Comparison of ENCODE assay signal across 10 mouse cellular contexts in genomic region chr12:16808045-16808444, GRCm38 (mm10). TPM values are rescaled to one million over a fixed set of nuclear protein-coding genes. Genes with fewer than 3 reads are reported as not detected.
DNase-seq lines count a peak whose midpoint lies in the region; ATAC-seq and TF ChIP-seq lines count a peak whose summit lies in the region.
"Had no signal": no experiment of that assay in that cellular context is flagged by ENCODE, and none has a peak within 500 bp of the region (broad histone marks: within the 10 kb centered on the region; RNA-seq: fewer than 3 reads in every experiment).

No protein-coding gene starts in this region.

- no peak overlapping the region for H3K4me3 ChIP-seq in forebrain, postnatal 0 days (ENCODE audit: low read depth, low read length)
- H3K4me3 ChIP-seq in forebrain, embryonic 15.5 days: no peak overlapping the region
- H3K4me3 ChIP-seq in midbrain, embryonic 14.5 days (replicated peaks; ENCODE audit: low read depth, low read length): no peak overlapping the region
- no peak overlapping the region for H3K4me3 ChIP-seq in midbrain, embryonic 15.5 days
- H3K4me3 ChIP-seq: heart, embryonic 13.5 days; neural tube, embryonic 12.5 days had no signal

- no peaks in the 10 kb centered on the region for H3K9me3 ChIP-seq in forebrain, postnatal 0 days (ENCODE audit: low read length)
- no peaks in the 10 kb centered on the region for H3K9me3 ChIP-seq in forebrain, embryonic 15.5 days
- H3K9me3 ChIP-seq in midbrain, embryonic 14.5 days (ENCODE audit: control insufficient read depth, low read length): no peaks in the 10 kb centered on the region
- H3K9me3 ChIP-seq in midbrain, embryonic 15.5 days: no peaks in the 10 kb centered on the region
- H3K9me3 ChIP-seq: heart, embryonic 13.5 days; neural tube, embryonic 12.5 days had no signal

- no peak overlapping the region for H3K4me2 ChIP-seq in forebrain, postnatal 0 days (ENCODE audit: low read depth)
- no peak overlapping the region for H3K4me2 ChIP-seq in forebrain, embryonic 15.5 days (replicated peaks)
- no peak overlapping the region for H3K4me2 ChIP-seq in midbrain, embryonic 14.5 days (ENCODE audit: low read length)
- no peak overlapping the region for H3K4me2 ChIP-seq in midbrain, embryonic 15.5 days
- H3K4me2 ChIP-seq: heart, embryonic 13.5 days; neural tube, embryonic 12.5 days had no signal

- peak; percentile 69 for TF ChIP-seq CTCF in forebrain, postnatal 0 days (IDR thresholded peaks at IDR 0.05; ENCODE audit: low read depth)

- 31% methylated on average over 3 of the region's 3 CpGs for WGBS in forebrain, postnatal 0 days
- WGBS in forebrain, embryonic 15.5 days: 45% methylated on average over 3 of the region's 3 CpGs
- WGBS in midbrain, embryonic 14.5 days: 49% methylated on average over 3 of the region's 3 CpGs
- 45% methylated on average over 3 of the region's 3 CpGs for WGBS in midbrain, embryonic 15.5 days

- DNase-seq in forebrain, postnatal 0 days: peak; percentile 64
- peak; percentile 82 for DNase-seq in midbrain, embryonic 14.5 days
- peak; percentile 84 for DNase-seq in NIH3T3 (ENCODE audit: low read depth)
- peak; percentile 61 for DNase-seq in heart, postnatal 4 days
- peak; percentile 32 for DNase-seq in lung, postnatal 25 days (ENCODE audit: low spot score)

- H3K9ac ChIP-seq in forebrain, postnatal 0 days: no peak overlapping the region
- H3K9ac ChIP-seq in forebrain, embryonic 15.5 days (replicated peaks): no peak overlapping the region
- no peak overlapping the region for H3K9ac ChIP-seq in midbrain, embryonic 14.5 days (replicated peaks; ENCODE audit: low read length)
- no peak overlapping the region for H3K9ac ChIP-seq in midbrain, embryonic 15.5 days
- H3K9ac ChIP-seq: heart, embryonic 13.5 days; neural tube, embryonic 12.5 days had no signal

- H3K4me1 ChIP-seq in forebrain, postnatal 0 days (ENCODE audit: insufficient read depth): peaks cover 12% of the 10 kb centered on the region
- H3K4me1 ChIP-seq in forebrain, embryonic 15.5 days: peaks cover 14% of the 10 kb centered on the region
- peaks cover 12% of the 10 kb centered on the region; the same call in 1 of the 2 replicates for H3K4me1 ChIP-seq in midbrain, embryonic 14.5 days (ENCODE audit: control insufficient read depth, insufficient read depth, low read length)
- H3K4me1 ChIP-seq in midbrain, embryonic 15.5 days: peaks cover 22% of the 10 kb centered on the region

- no peak overlapping the region for H3K27ac ChIP-seq in forebrain, postnatal 0 days (ENCODE audit: low read depth, low read length)
- H3K27ac ChIP-seq in forebrain, embryonic 15.5 days (replicated peaks): no peak overlapping the region
- no peak overlapping the region for H3K27ac ChIP-seq in midbrain, embryonic 14.5 days (replicated peaks; ENCODE audit: low read depth, low read length)
- H3K27ac ChIP-seq in midbrain, embryonic 15.5 days: no peak overlapping the region
- H3K27ac ChIP-seq: heart, embryonic 13.5 days; neural tube, embryonic 12.5 days had no signal

- H3K27me3 ChIP-seq in forebrain, postnatal 0 days (ENCODE audit: insufficient read depth, low read length): peaks cover 8% of the 10 kb centered on the region; the same call in 1 of the 2 replicates
- peaks cover 20% of the 10 kb centered on the region; the same call in 1 of the 2 replicates for H3K27me3 ChIP-seq in forebrain, embryonic 15.5 days
- peaks cover 6% of the 10 kb centered on the region; the same call in 1 of the 2 replicates for H3K27me3 ChIP-seq in midbrain, embryonic 14.5 days (ENCODE audit: control insufficient read depth, insufficient read depth, low read length)
- peaks cover 11% of the 10 kb centered on the region; the same call in 1 of the 2 replicates for H3K27me3 ChIP-seq in midbrain, embryonic 15.5 days (replicated peaks)

- no peaks in the 10 kb centered on the region for H3K36me3 ChIP-seq in forebrain, postnatal 0 days (ENCODE audit: insufficient read depth)
- H3K36me3 ChIP-seq in forebrain, embryonic 15.5 days: no peaks in the 10 kb centered on the region
- no peaks in the 10 kb centered on the region for H3K36me3 ChIP-seq in midbrain, embryonic 14.5 days (ENCODE audit: control insufficient read depth, insufficient read depth, low read length)
- H3K36me3 ChIP-seq in midbrain, embryonic 15.5 days (replicated peaks): no peaks in the 10 kb centered on the region
- H3K36me3 ChIP-seq: neural tube, embryonic 12.5 days had no signal

- ATAC-seq in forebrain, postnatal 0 days: peak; percentile 42; the same call in 1 of the 2 replicates
- ATAC-seq in forebrain, embryonic 15.5 days (replicated peaks): no peak
- ATAC-seq in midbrain, embryonic 14.5 days (ENCODE audit: low FRiP score, low TSS enrichment): no peak
- ATAC-seq in midbrain, embryonic 15.5 days (replicated peaks): no peak
- no peak for ATAC-seq in monocyte, adult 5-6 weeks (replicated peaks; ENCODE audit: insufficient number of reproducible peaks, low FRiP score, low TSS enrichment, poor library complexity, severe bottlenecking)

RNA-seq across cellular contexts. Expression of gene E2f6, which starts 2.7 kb away (rescaled TPM):
- total RNA-seq in forebrain, postnatal 0 days (2014; rRNA removed): 18.9 and 26.4 TPM in 2 replicates
- 12.2 and 15.4 TPM in 2 replicates for polyA plus RNA-seq in forebrain, postnatal 0 days (2015; fragmentation: Nextera tagmentation; extraction: Ambion mirVana)
- 31.1 and 33.2 TPM in 2 replicates for polyA plus RNA-seq in forebrain, embryonic 15.5 days (2015; fragmentation: Nextera tagmentation; extraction: Ambion mirVana)
- 33.4 and 36.9 TPM in 2 replicates for polyA plus RNA-seq in midbrain, embryonic 14.5 days (2014; fragmentation: Nextera tagmentation; extraction: Ambion mirVana)
- 29.8 and 30.1 TPM in 2 replicates for polyA plus RNA-seq in midbrain, embryonic 15.5 days (2015; fragmentation: Nextera tagmentation; extraction: Ambion mirVana)
- 10 to 100 TPM; 51.1 to 53.6 TPM for total RNA-seq in heart, postnatal 4 days (2021)
- 6.2 to 12.3 TPM (median 8.9 TPM) in 3 replicates for total RNA-seq in monocyte, adult 5-6 weeks (2017)

RNA-seq across cellular contexts. Expression of gene Greb1, which starts 7.4 kb away (rescaled TPM):
- 0.48 and 1.6 TPM in 2 replicates for total RNA-seq in forebrain, postnatal 0 days (2014; rRNA removed)
- polyA plus RNA-seq in forebrain, postnatal 0 days (2015; fragmentation: Nextera tagmentation; extraction: Ambion mirVana): 0.15 and 0.25 TPM in 2 replicates
- 0.31 and 0.43 TPM in 2 replicates for polyA plus RNA-seq in forebrain, embryonic 15.5 days (2015; fragmentation: Nextera tagmentation; extraction: Ambion mirVana)
- polyA plus RNA-seq in midbrain, embryonic 14.5 days (2014; fragmentation: Nextera tagmentation; extraction: Ambion mirVana): 1.6 and 2.5 TPM in 2 replicates
- 1.4 and 1.7 TPM in 2 replicates for polyA plus RNA-seq in midbrain, embryonic 15.5 days (2015; fragmentation: Nextera tagmentation; extraction: Ambion mirVana)
- under 1 TPM; 0.10 to 0.54 TPM for total RNA-seq in heart, postnatal 4 days (2021)
- not detected in 3 replicates for total RNA-seq in monocyte, adult 5-6 weeks (2017)

Comparison
In these comparisons a context has a peak if more than half of its experiments do, and no peak if none do; other contexts are left out.
1. DNase-seq: peak in every context shown above with its lines; median percentile 84 in NIH3T3; 82 in midbrain, embryonic 14.5 days; 64 in forebrain, postnatal 0 days; 61 in heart, postnatal 4 days; 32 in lung, postnatal 25 days.